ENCODE assay signal across 23 mouse cellular contexts in genomic region chr9:94424438-94425135, GRCm38 (mm10).
DNase-seq lines count a peak whose midpoint lies in the region; ATAC-seq lines count a peak whose summit lies in the region.
"Had no signal": no experiment of that assay in that cellular context is flagged by ENCODE, and none has a peak within 500 bp of the region (broad histone marks: within the 10 kb centered on the region; RNA-seq: fewer than 3 reads in every experiment).

No protein-coding gene starts in this region.

- H3K36me3 ChIP-seq in midbrain, embryonic 11.5 days (ENCODE audit: control insufficient read depth, insufficient read depth, low read length): no peaks in the 10 kb centered on the region
- no peaks in the 10 kb centered on the region for H3K36me3 ChIP-seq in midbrain, embryonic 10.5 days
- H3K36me3 ChIP-seq in hindbrain, embryonic 13.5 days: no peaks in the 10 kb centered on the region
- H3K36me3 ChIP-seq in midbrain, embryonic 14.5 days (ENCODE audit: control insufficient read depth, insufficient read depth, low read length): no peaks in the 10 kb centered on the region
- no peaks in the 10 kb centered on the region for H3K36me3 ChIP-seq in neural tube, embryonic 15.5 days
- H3K36me3 ChIP-seq: heart, embryonic 12.5 days; kidney, embryonic 15.5 days; limb, embryonic 12.5 days had no signal

- no peak overlapping the region for H3K4me3 ChIP-seq in midbrain, embryonic 11.5 days (ENCODE audit: low read depth, low read length)
- no peak overlapping the region for H3K4me3 ChIP-seq in midbrain, embryonic 10.5 days
- H3K4me3 ChIP-seq in hindbrain, embryonic 13.5 days: no peak overlapping the region
- no peak overlapping the region for H3K4me3 ChIP-seq in midbrain, embryonic 14.5 days (replicated peaks; ENCODE audit: low read depth, low read length)
- H3K4me3 ChIP-seq in neural tube, embryonic 15.5 days (replicated peaks): no peak overlapping the region
- H3K4me3 ChIP-seq: heart, embryonic 12.5 days; kidney, embryonic 15.5 days; limb, embryonic 12.5 days had no signal

- H3K9ac ChIP-seq in midbrain, embryonic 11.5 days (ENCODE audit: low read length): no peak overlapping the region
- H3K9ac ChIP-seq in hindbrain, embryonic 13.5 days: no peak overlapping the region
- H3K9ac ChIP-seq in midbrain, embryonic 14.5 days (replicated peaks; ENCODE audit: low read length): no peak overlapping the region
- H3K9ac ChIP-seq in neural tube, embryonic 15.5 days (replicated peaks): no peak overlapping the region
- H3K9ac ChIP-seq: heart, embryonic 12.5 days; kidney, embryonic 15.5 days; limb, embryonic 12.5 days; liver, postnatal 0 days had no signal

- WGBS in midbrain, embryonic 11.5 days: 83% methylated on average over 5 of the region's 5 CpGs
- WGBS in midbrain, embryonic 10.5 days: 87% methylated on average over 5 of the region's 5 CpGs
- WGBS in hindbrain, embryonic 13.5 days: 47% methylated on average over 5 of the region's 5 CpGs
- WGBS in midbrain, embryonic 14.5 days: 58% methylated on average over 5 of the region's 5 CpGs
- 34% methylated on average over 5 of the region's 5 CpGs for WGBS in neural tube, embryonic 15.5 days

- DNase-seq in midbrain, embryonic 11.5 days (ENCODE audit: low spot score, missing footprints): peak; percentile 41
- DNase-seq in midbrain, embryonic 10.5 days (ENCODE audit: low spot score): no peak
- DNase-seq in midbrain, embryonic 14.5 days: peak; percentile 50
- no peak for DNase-seq in frontal cortex, adult 2 months (ENCODE audit: extremely low spot score in 1 of 2, low spot score in 1 of 2)
- no peak for DNase-seq in urinary bladder, adult 18-20 months (ENCODE audit: low spot score in 2 of 2)
- no peak for DNase-seq in ovary, postnatal 36 days (ENCODE audit: low spot score)
- DNase-seq: adrenal gland, adult 2 months; cerebellum, adult 8-10 months; gastrocnemius, postnatal 10 days; heart, adult 18-20 months; heart, postnatal 10 days; kidney, adult 11 months; kidney, postnatal 36 days; liver, postnatal 0 days; right cerebral cortex, postnatal 25 days; thymus, postnatal 14 days had no signal

- H3K4me2 ChIP-seq in midbrain, embryonic 11.5 days: no peak overlapping the region
- no peak overlapping the region for H3K4me2 ChIP-seq in hindbrain, embryonic 13.5 days
- H3K4me2 ChIP-seq in midbrain, embryonic 14.5 days (ENCODE audit: low read length): no peak overlapping the region
- H3K4me2 ChIP-seq in neural tube, embryonic 15.5 days: no peak overlapping the region
- H3K4me2 ChIP-seq: heart, embryonic 12.5 days; kidney, embryonic 15.5 days; limb, embryonic 12.5 days; liver, embryonic 11.5 days had no signal

- H3K9me3 ChIP-seq in midbrain, embryonic 11.5 days (ENCODE audit: control insufficient read depth, low read length): no peaks in the 10 kb centered on the region
- no peaks in the 10 kb centered on the region for H3K9me3 ChIP-seq in midbrain, embryonic 10.5 days (replicated peaks)
- no peaks in the 10 kb centered on the region for H3K9me3 ChIP-seq in hindbrain, embryonic 13.5 days
- H3K9me3 ChIP-seq in midbrain, embryonic 14.5 days (ENCODE audit: control insufficient read depth, low read length): no peaks in the 10 kb centered on the region
- no peaks in the 10 kb centered on the region for H3K9me3 ChIP-seq in neural tube, embryonic 15.5 days (replicated peaks)
- H3K9me3 ChIP-seq: heart, embryonic 12.5 days; kidney, embryonic 15.5 days; limb, embryonic 12.5 days had no signal

- no peak overlapping the region for H3K27ac ChIP-seq in midbrain, embryonic 11.5 days (ENCODE audit: low read depth, low read length)
- H3K27ac ChIP-seq in midbrain, embryonic 10.5 days (replicated peaks): no peak overlapping the region
- H3K27ac ChIP-seq in hindbrain, embryonic 13.5 days: no peak overlapping the region
- no peak overlapping the region for H3K27ac ChIP-seq in midbrain, embryonic 14.5 days (replicated peaks; ENCODE audit: low read depth, low read length)
- H3K27ac ChIP-seq in neural tube, embryonic 15.5 days (replicated peaks): no peak overlapping the region
- H3K27ac ChIP-seq: kidney, embryonic 15.5 days; limb, embryonic 12.5 days had no signal

- no peaks in the 10 kb centered on the region for H3K4me1 ChIP-seq in midbrain, embryonic 11.5 days (ENCODE audit: control insufficient read depth, insufficient read depth, low read length)
- H3K4me1 ChIP-seq in midbrain, embryonic 10.5 days: no peaks in the 10 kb centered on the region
- H3K4me1 ChIP-seq in hindbrain, embryonic 13.5 days (replicated peaks): peaks cover 8% of the 10 kb centered on the region; the same call in 1 of the 2 replicates
- no peaks in the 10 kb centered on the region for H3K4me1 ChIP-seq in midbrain, embryonic 14.5 days (ENCODE audit: control insufficient read depth, insufficient read depth, low read length)
- 0 out of 2 replicates have a peak, but pooled peaks cover 6% of the 10 kb centered on the region for H3K4me1 ChIP-seq in neural tube, embryonic 15.5 days
- H3K4me1 ChIP-seq: kidney, embryonic 15.5 days; limb, embryonic 12.5 days had no signal

- no peaks in the 10 kb centered on the region for H3K27me3 ChIP-seq in midbrain, embryonic 11.5 days (ENCODE audit: control insufficient read depth, insufficient read depth, low read length)
- H3K27me3 ChIP-seq in midbrain, embryonic 10.5 days (ENCODE audit: low read depth, poor library complexity, severe bottlenecking): no peaks in the 10 kb centered on the region
- H3K27me3 ChIP-seq in hindbrain, embryonic 13.5 days: no peaks in the 10 kb centered on the region
- no peaks in the 10 kb centered on the region for H3K27me3 ChIP-seq in midbrain, embryonic 14.5 days (ENCODE audit: control insufficient read depth, insufficient read depth, low read length)
- no peaks in the 10 kb centered on the region for H3K27me3 ChIP-seq in neural tube, embryonic 15.5 days (replicated peaks)
- H3K27me3 ChIP-seq: heart, embryonic 12.5 days; kidney, embryonic 15.5 days; limb, embryonic 12.5 days had no signal

- ATAC-seq in midbrain, embryonic 11.5 days (ENCODE audit: low FRiP score): no peak
- ATAC-seq in hindbrain, embryonic 13.5 days (ENCODE audit: low FRiP score): peak; percentile 83
- ATAC-seq in midbrain, embryonic 14.5 days (ENCODE audit: low FRiP score, low TSS enrichment): peak; percentile 64; the same call in 1 of the 2 replicates
- peak; percentile 69 for ATAC-seq in neural tube, embryonic 15.5 days (ENCODE audit: low FRiP score)
- ATAC-seq: liver, postnatal 0 days; lung, postnatal 0 days had no signal

Comparison
In these comparisons a context has a peak if more than half of its experiments do, and no peak if none do; other contexts are left out.
1. DNase-seq: peak in midbrain, embryonic 11.5 days (single experiment) and midbrain, embryonic 14.5 days (single experiment); none in midbrain, embryonic 10.5 days (single experiment), frontal cortex, adult 2 months (0 of 2), urinary bladder, adult 18-20 months (0 of 2) and ovary, postnatal 36 days (single experiment).